Comparison of ENCODE assay signal across 10 mouse cellular contexts in genomic region chr17:56512310-56512709, GRCm38 (mm10). TPM values are rescaled to one million over a fixed set of nuclear protein-coding genes. Genes with fewer than 3 reads are reported as not detected.
DNase-seq lines count a peak whose midpoint lies in the region; ATAC-seq and TF ChIP-seq lines count a peak whose summit lies in the region.
"Had no signal": no experiment of that assay in that cellular context is flagged by ENCODE, and none has a peak within 500 bp of the region (broad histone marks: within the 10 kb centered on the region; RNA-seq: fewer than 3 reads in every experiment).

Znrf4 (minus strand) TSS chr17:56512431.

- DNase-seq in liver, embryonic 11.5 days (ENCODE audit: low spot score) = no peak
- DNase-seq in liver, postnatal 0 days = no peak
- DNase-seq in forebrain, embryonic 11.5 days (ENCODE audit: low spot score) = peak; percentile 50
- DNase-seq in adrenal gland, adult 8-10 months = no peak
- DNase-seq in embryo, embryonic 9.5 days (ENCODE audit: extremely low spot score) = no peak

- peak within 1 kb of the TSS; percentile 45 for H3K4me2 ChIP-seq in liver, embryonic 11.5 days
- H3K4me2 ChIP-seq in liver, postnatal 0 days (ENCODE audit: low read depth, low read length) = no peak within 1 kb of the TSS
- peak within 1 kb of the TSS; percentile 31 for H3K4me2 ChIP-seq in forebrain, embryonic 11.5 days (ENCODE audit: low read depth, low read length, severe bottlenecking)
- peak within 1 kb of the TSS; percentile 47 for H3K4me2 ChIP-seq in intestine, postnatal 0 days (replicated peaks; ENCODE audit: low read depth)

- H3K4me1 ChIP-seq in liver, embryonic 11.5 days (replicated peaks; ENCODE audit: control insufficient read depth, insufficient read depth, low read length) = peaks cover 6% of the 10 kb centered on the region
- peaks cover 8% of the 10 kb centered on the region; the same call in 1 of the 2 replicates for H3K4me1 ChIP-seq in liver, postnatal 0 days (ENCODE audit: insufficient read depth)
- peaks cover 16% of the 10 kb centered on the region for H3K4me1 ChIP-seq in forebrain, embryonic 11.5 days (replicated peaks; ENCODE audit: control insufficient read depth, insufficient read depth, low read length)
- H3K4me1 ChIP-seq in intestine, postnatal 0 days (replicated peaks; ENCODE audit: control insufficient read depth, insufficient read depth, low read length) = no peaks in the 10 kb centered on the region
- peaks cover 39% of the 10 kb centered on the region for H3K4me1 ChIP-seq in olfactory bulb, adult 2 months (ENCODE audit: control insufficient read depth, insufficient read depth, low read length)

- TF ChIP-seq POLR2A in olfactory bulb, adult 2 months (IDR thresholded peaks at IDR 0.05; ENCODE audit: insufficient read depth, low read depth, low read length) = no peak

- H3K27ac ChIP-seq in liver, embryonic 11.5 days (ENCODE audit: low read depth, low read length) = no peak within 1 kb of the TSS
- H3K27ac ChIP-seq in liver, postnatal 0 days (ENCODE audit: low read depth) = no peak within 1 kb of the TSS
- H3K27ac ChIP-seq in forebrain, embryonic 11.5 days (ENCODE audit: low read depth, low read length) = no peak within 1 kb of the TSS
- no peak within 1 kb of the TSS for H3K27ac ChIP-seq in intestine, postnatal 0 days (ENCODE audit: low read depth, low read length)
- no peak within 1 kb of the TSS for H3K27ac ChIP-seq in olfactory bulb, adult 2 months (ENCODE audit: insufficient read depth, low read depth, low read length)

- no peak for ATAC-seq in liver, embryonic 11.5 days (replicated peaks; ENCODE audit: low FRiP score)
- no peak for ATAC-seq in liver, postnatal 0 days
- ATAC-seq in forebrain, embryonic 11.5 days (replicated peaks; ENCODE audit: low FRiP score) = no peak
- no peak for ATAC-seq in intestine, postnatal 0 days
- ATAC-seq in granulocyte monocyte progenitor cell, adult 5-6 weeks (replicated peaks; ENCODE audit: poor library complexity, severe bottlenecking) = no peak

- H3K36me3 ChIP-seq in liver, embryonic 11.5 days (ENCODE audit: control insufficient read depth, insufficient read depth, low read length) = no peaks in the 10 kb centered on the region
- H3K36me3 ChIP-seq in liver, postnatal 0 days (replicated peaks; ENCODE audit: insufficient read depth, low read length) = no peaks in the 10 kb centered on the region
- H3K36me3 ChIP-seq in forebrain, embryonic 11.5 days (ENCODE audit: control insufficient read depth, insufficient read depth, low read length) = no peaks in the 10 kb centered on the region
- no peaks in the 10 kb centered on the region for H3K36me3 ChIP-seq in intestine, postnatal 0 days (ENCODE audit: control insufficient read depth, insufficient read depth)

- TF ChIP-seq CTCF in liver, postnatal 0 days (IDR thresholded peaks at IDR 0.05; ENCODE audit: low read depth) = no peak
- TF ChIP-seq CTCF in intestine, postnatal 0 days (IDR thresholded peaks at IDR 0.05; ENCODE audit: low read depth) = no peak
- no peak for TF ChIP-seq CTCF in olfactory bulb, adult 2 months (IDR thresholded peaks at IDR 0.05; ENCODE audit: insufficient read depth, low read depth, low read length)

- TF ChIP-seq EP300 in liver, postnatal 0 days (IDR thresholded peaks at IDR 0.05; ENCODE audit: low read depth) = no peak

- H3K9ac ChIP-seq in liver, embryonic 11.5 days (ENCODE audit: low read depth, low read length) = no peak within 1 kb of the TSS
- no peak within 1 kb of the TSS for H3K9ac ChIP-seq in liver, postnatal 0 days (replicated peaks)
- no peak within 1 kb of the TSS for H3K9ac ChIP-seq in forebrain, embryonic 11.5 days (ENCODE audit: low read length)
- H3K9ac ChIP-seq in intestine, postnatal 0 days (ENCODE audit: low read depth, low read length) = no peak within 1 kb of the TSS

- peak within 1 kb of the TSS; percentile 29 for H3K4me3 ChIP-seq in liver, embryonic 11.5 days (ENCODE audit: low read depth, low read length)
- no peak within 1 kb of the TSS for H3K4me3 ChIP-seq in liver, postnatal 0 days (ENCODE audit: low read depth, low read length)
- peak within 1 kb of the TSS; percentile 10; the same call in 1 of the 2 replicates for H3K4me3 ChIP-seq in forebrain, embryonic 11.5 days (ENCODE audit: low read depth, low read length)
- peak within 1 kb of the TSS; percentile 18 for H3K4me3 ChIP-seq in intestine, postnatal 0 days (ENCODE audit: low read depth, low read length)
- H3K4me3 ChIP-seq in olfactory bulb, adult 2 months (ENCODE audit: insufficient read depth, low read depth, low read length) = 0 out of 2 replicates have a peak within 1 kb of the TSS, but pooled peaks have one; percentile 2

- H3K9me3 ChIP-seq in liver, embryonic 11.5 days (ENCODE audit: control insufficient read depth, low read length) = peaks cover 3% of the 10 kb centered on the region; the same call in 1 of the 2 replicates
- no peaks in the 10 kb centered on the region for H3K9me3 ChIP-seq in liver, postnatal 0 days (ENCODE audit: low read length)
- H3K9me3 ChIP-seq in forebrain, embryonic 11.5 days (ENCODE audit: control insufficient read depth, low read length) = no peaks in the 10 kb centered on the region; the same call in 1 of the 2 replicates
- no peaks in the 10 kb centered on the region for H3K9me3 ChIP-seq in intestine, postnatal 0 days (ENCODE audit: control insufficient read depth)

- peaks cover 75% of the 10 kb centered on the region for H3K27me3 ChIP-seq in liver, embryonic 11.5 days (replicated peaks; ENCODE audit: control insufficient read depth, insufficient read depth, low read length)
- peaks cover 57% of the 10 kb centered on the region for H3K27me3 ChIP-seq in liver, postnatal 0 days (ENCODE audit: insufficient read depth, low read length)
- peaks cover 32% of the 10 kb centered on the region for H3K27me3 ChIP-seq in forebrain, embryonic 11.5 days (ENCODE audit: control insufficient read depth, insufficient read depth, low read length)
- H3K27me3 ChIP-seq in intestine, postnatal 0 days (replicated peaks; ENCODE audit: control insufficient read depth, insufficient read depth, low read length) = peaks cover 38% of the 10 kb centered on the region

- WGBS in liver, embryonic 11.5 days = 57% methylated on average over 22 of the region's 22 CpGs
- WGBS in liver, postnatal 0 days (ENCODE audit: insufficient replicate concordance) = 64% methylated on average over 22 of the region's 22 CpGs
- WGBS in forebrain, embryonic 11.5 days = 64% methylated on average over 22 of the region's 22 CpGs
- 61% methylated on average over 22 of the region's 22 CpGs for WGBS in intestine, postnatal 0 days
- 72% methylated on average over 22 of the region's 22 CpGs for WGBS in olfactory bulb, adult 2 months

RNA-seq across cellular contexts. Expression of gene Znrf4, which starts in this region (rescaled TPM):
- not detected in 2 replicates for polyA plus RNA-seq in liver, embryonic 11.5 days (2014; fragmentation: Nextera tagmentation; extraction: Ambion mirVana)
- not detected in 2 replicates for polyA plus RNA-seq in liver, postnatal 0 days (2015; fragmentation: Nextera tagmentation; extraction: Ambion mirVana)
- polyA plus RNA-seq in forebrain, embryonic 11.5 days (2014; fragmentation: Nextera tagmentation; extraction: Ambion mirVana) = not detected in 2 replicates
- polyA plus RNA-seq in intestine, postnatal 0 days (2015; fragmentation: Nextera tagmentation; extraction: Ambion mirVana) = not detected in 2 replicates
- polyA plus RNA-seq in olfactory bulb, adult 2 months (2012; ENCODE audit: insufficient read depth, insufficient read length, low replicate concordance, missing spikeins) = not detected in 2 replicates
- total RNA-seq in granulocyte monocyte progenitor cell, adult 5-6 weeks (2014; fragmentation: Nextera tagmentation) = not detected in 2 replicates
- not detected in 2 replicates for total RNA-seq in granulocyte monocyte progenitor cell, adult 5-6 weeks (2017)
- not detected for total RNA-seq in adrenal gland, adult 8-10 months (2022)
- total RNA-seq: layer of hippocampus, postnatal 10 days had no signal
- polyA plus RNA-seq: thymus, postnatal 0 days had no signal

Comparison
In these comparisons a context has a peak if more than half of its experiments do, and no peak if none do; other contexts are left out.
1. Peak in DNase-seq, H3K4me3 ChIP-seq and H3K4me2 ChIP-seq in forebrain, embryonic 11.5 days; RNA of the gene not detected or under 1 TPM.